16 mouse cellular contexts compared by ENCODE assay signal in the genomic region with DNA sequence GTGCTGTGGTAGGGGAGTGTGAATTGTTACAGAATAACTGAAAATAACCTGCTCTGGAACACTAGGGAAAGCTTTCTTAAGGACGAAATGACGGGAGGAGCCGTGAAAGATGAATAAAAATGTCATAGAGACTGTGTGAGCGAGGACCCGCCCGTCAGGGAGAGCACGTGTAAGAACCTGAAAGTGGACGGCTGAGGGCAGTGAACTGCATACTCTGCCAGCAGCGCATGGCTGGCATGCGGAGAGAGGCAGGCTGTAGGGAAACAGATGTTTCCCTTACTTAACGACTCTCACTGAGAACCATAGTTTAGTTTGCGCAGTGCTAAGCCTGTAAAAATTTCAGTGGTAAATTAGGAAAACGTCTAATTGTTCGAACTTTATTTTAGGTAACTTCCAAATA. TPM values are rescaled to one million over a fixed set of nuclear protein-coding genes. Genes with fewer than 3 reads are reported as not detected.
DNase-seq lines count a peak whose midpoint lies in the region; ATAC-seq and TF ChIP-seq lines count a peak whose summit lies in the region.
"Had no signal": no experiment of that assay in that cellular context is flagged by ENCODE, and none has a peak within 500 bp of the region (broad histone marks: within the 10 kb centered on the region; RNA-seq: fewer than 3 reads in every experiment).

No protein-coding gene starts in this region.

- no peak for DNase-seq in heart, embryonic 10.5 days (ENCODE audit: low spot score)
- no peak for DNase-seq in lung, adult 2 months
- DNase-seq in embryo, embryonic 11 days: peak; percentile 57
- DNase-seq in left cerebral cortex, adult 9 months (ENCODE audit: low spot score in 2 of 2): no peak
- DNase-seq in ovary, postnatal 10 days (ENCODE audit: low spot score): no peak
- DNase-seq: cerebellum, adult 11 months; right cerebral cortex, postnatal 14 days; thymus, postnatal 36 days had no signal

- no peaks in the 10 kb centered on the region for H3K9me3 ChIP-seq in heart, embryonic 15.5 days (replicated peaks)
- H3K9me3 ChIP-seq in heart, embryonic 10.5 days: no peaks in the 10 kb centered on the region
- no peaks in the 10 kb centered on the region for H3K9me3 ChIP-seq in lung, embryonic 15.5 days
- H3K9me3 ChIP-seq in limb, embryonic 15.5 days: no peaks in the 10 kb centered on the region; the same call in 1 of the 2 replicates
- H3K9me3 ChIP-seq: forebrain, embryonic 13.5 days; G1E; hindbrain, embryonic 12.5 days had no signal

- no peak for TF ChIP-seq CTCF in lung, adult 2 months (IDR thresholded peaks at IDR 0.05; ENCODE audit: insufficient read depth, low read length)

- no peaks in the 10 kb centered on the region for H3K4me1 ChIP-seq in heart, embryonic 15.5 days (replicated peaks)
- no peaks in the 10 kb centered on the region for H3K4me1 ChIP-seq in heart, embryonic 10.5 days
- H3K4me1 ChIP-seq in lung, embryonic 15.5 days: peaks cover 10% of the 10 kb centered on the region
- no peaks in the 10 kb centered on the region for H3K4me1 ChIP-seq in lung, adult 2 months (ENCODE audit: control insufficient read depth, insufficient read depth, low read length)
- H3K4me1 ChIP-seq in limb, embryonic 15.5 days: no peaks in the 10 kb centered on the region
- H3K4me1 ChIP-seq: forebrain, embryonic 13.5 days; hindbrain, embryonic 12.5 days had no signal

- H3K27ac ChIP-seq in heart, embryonic 15.5 days: no peak overlapping the region
- H3K27ac ChIP-seq in heart, embryonic 10.5 days: no peak overlapping the region
- H3K27ac ChIP-seq in lung, embryonic 15.5 days: no peak overlapping the region
- no peak overlapping the region for H3K27ac ChIP-seq in limb, embryonic 15.5 days
- H3K27ac ChIP-seq: forebrain, embryonic 13.5 days; hindbrain, embryonic 12.5 days; macrophage had no signal

- H3K4me2 ChIP-seq in heart, embryonic 15.5 days: no peak overlapping the region
- H3K4me2 ChIP-seq in lung, embryonic 15.5 days: peak overlapping the region; percentile 36
- H3K4me2 ChIP-seq in limb, embryonic 15.5 days: peak overlapping the region; percentile 14; the same call in 1 of the 2 replicates
- H3K4me2 ChIP-seq: forebrain, embryonic 13.5 days; heart, embryonic 11.5 days; hindbrain, embryonic 12.5 days had no signal

- no peak overlapping the region for H3K9ac ChIP-seq in heart, embryonic 15.5 days
- H3K9ac ChIP-seq in lung, embryonic 15.5 days: no peak overlapping the region; the same call in 1 of the 2 replicates
- no peak overlapping the region for H3K9ac ChIP-seq in limb, embryonic 15.5 days
- H3K9ac ChIP-seq: forebrain, embryonic 13.5 days; hindbrain, embryonic 12.5 days had no signal

- H3K27me3 ChIP-seq in heart, embryonic 15.5 days: no peaks in the 10 kb centered on the region
- no peaks in the 10 kb centered on the region for H3K27me3 ChIP-seq in heart, embryonic 10.5 days (ENCODE audit: insufficient read depth, poor library complexity, severe bottlenecking)
- H3K27me3 ChIP-seq in lung, embryonic 15.5 days: no peaks in the 10 kb centered on the region
- H3K27me3 ChIP-seq in limb, embryonic 15.5 days: no peaks in the 10 kb centered on the region
- H3K27me3 ChIP-seq: forebrain, embryonic 13.5 days; hindbrain, embryonic 12.5 days had no signal

- WGBS in heart, embryonic 15.5 days: 38% methylated on average over 14 of the region's 14 CpGs
- WGBS in heart, embryonic 10.5 days: 72% methylated on average over 14 of the region's 14 CpGs
- WGBS in lung, embryonic 15.5 days: 16% methylated on average over 14 of the region's 14 CpGs
- 17% methylated on average over 14 of the region's 14 CpGs for WGBS in lung, adult 2 months
- 8% methylated on average over 14 of the region's 14 CpGs for WGBS in limb, embryonic 15.5 days

- H3K4me3 ChIP-seq in heart, embryonic 15.5 days: no peak overlapping the region
- H3K4me3 ChIP-seq in heart, embryonic 10.5 days: no peak overlapping the region
- H3K4me3 ChIP-seq in lung, embryonic 15.5 days: no peak overlapping the region
- H3K4me3 ChIP-seq in lung, adult 2 months (replicated peaks; ENCODE audit: extremely low read depth, low read depth, low read length): no peak overlapping the region
- no peak overlapping the region for H3K4me3 ChIP-seq in limb, embryonic 15.5 days
- H3K4me3 ChIP-seq: forebrain, embryonic 13.5 days; hindbrain, embryonic 12.5 days had no signal

- ATAC-seq in heart, embryonic 15.5 days (replicated peaks; ENCODE audit: insufficient number of reproducible peaks, insufficient read depth, low FRiP score, low read depth): 0 out of 2 replicates have a peak, but pooled peaks have one; percentile 43
- peak; percentile 57; the same call in 1 of the 2 replicates for ATAC-seq in lung, embryonic 15.5 days (ENCODE audit: borderline replicate concordance, extremely low read depth, low FRiP score, low TSS enrichment)
- no peak for ATAC-seq in limb, embryonic 15.5 days (ENCODE audit: insufficient number of reproducible peaks, low FRiP score, low TSS enrichment, low read depth)
- ATAC-seq: forebrain, embryonic 13.5 days had no signal

- TF ChIP-seq POLR2A in lung, adult 2 months (IDR thresholded peaks at IDR 0.05; ENCODE audit: borderline replicate concordance, extremely low read depth, low read depth, low read length): no peak

- no peaks in the 10 kb centered on the region for H3K36me3 ChIP-seq in heart, embryonic 15.5 days
- H3K36me3 ChIP-seq in heart, embryonic 10.5 days: peaks cover 4% of the 10 kb centered on the region
- no peaks in the 10 kb centered on the region for H3K36me3 ChIP-seq in lung, embryonic 15.5 days
- H3K36me3 ChIP-seq in limb, embryonic 15.5 days: no peaks in the 10 kb centered on the region
- H3K36me3 ChIP-seq: hindbrain, embryonic 12.5 days had no signal

RNA-seq across cellular contexts. Expression of gene Exoc6, which starts 35.0 kb away (rescaled TPM):
- polyA plus RNA-seq in heart, embryonic 15.5 days (2015; fragmentation: Nextera tagmentation; extraction: Ambion mirVana): 16.6 and 18.8 TPM in 2 replicates
- polyA plus RNA-seq in heart, embryonic 10.5 days (2016; fragmentation: Nextera tagmentation; extraction: Ambion mirVana): 18.0 and 25.3 TPM in 2 replicates
- polyA plus RNA-seq in lung, embryonic 15.5 days (2015; fragmentation: Nextera tagmentation; extraction: Ambion mirVana): 11.6 and 12.8 TPM in 2 replicates
- polyA plus RNA-seq in lung, adult 2 months (2012; rRNA removed): 6.8 and 10.1 TPM in 2 replicates
- 7.9 and 10.0 TPM in 2 replicates for polyA plus RNA-seq in limb, embryonic 15.5 days (2015; fragmentation: Nextera tagmentation; extraction: Ambion mirVana)
